In genomic region chr2:33616411-33616843, GRCm38 (mm10) we compare ENCODE assay signal across 8 mouse cellular contexts. TPM values are rescaled to one million over a fixed set of nuclear protein-coding genes. Genes with fewer than 3 reads are reported as not detected.
DNase-seq lines count a peak whose midpoint lies in the region; ATAC-seq and TF ChIP-seq lines count a peak whose summit lies in the region.

No protein-coding gene starts in this region.

- H3K79me2 ChIP-seq in heart, adult 2 months (replicated peaks; ENCODE audit: control insufficient read depth, insufficient read depth, low read length): no peaks in the 10 kb centered on the region

- no peaks in the 10 kb centered on the region for H3K36me3 ChIP-seq in heart, adult 2 months (ENCODE audit: control insufficient read depth, insufficient read depth, low read length)
- no peaks in the 10 kb centered on the region for H3K36me3 ChIP-seq in midbrain, embryonic 11.5 days (ENCODE audit: control insufficient read depth, insufficient read depth, low read length)

- TF ChIP-seq POLR2A in heart, adult 2 months (IDR thresholded peaks at IDR 0.05; ENCODE audit: insufficient read depth, low read depth, low read length): no peak

- peak overlapping the region; percentile 60 for H3K4me2 ChIP-seq in midbrain, embryonic 11.5 days

- intact Hi-C loops in heart, adult 2 months (cut with DNase I): no loop called here
- intact Hi-C loops in heart, postnatal 36 days (cut with DNase I): no loop called here

- ATAC-seq in midbrain, embryonic 11.5 days (ENCODE audit: low FRiP score): peak; percentile 86

- peaks cover 1% of the 10 kb centered on the region for H3K27me3 ChIP-seq in heart, adult 2 months (ENCODE audit: control insufficient read depth, insufficient read depth, low read length)
- peaks cover 75% of the 10 kb centered on the region for H3K27me3 ChIP-seq in midbrain, embryonic 11.5 days (ENCODE audit: control insufficient read depth, insufficient read depth, low read length)

- TF ChIP-seq EP300 in heart, adult 2 months (IDR thresholded peaks at IDR 0.05; ENCODE audit: insufficient read depth, low read depth, low read length): no peak

- no peak for DNase-seq in heart, adult 2 months
- DNase-seq in heart, postnatal 36 days: no peak
- peak; percentile 55 for DNase-seq in cerebellum, adult 9-11 months
- DNase-seq in frontal cortex, postnatal 25 days (ENCODE audit: low spot score in 2 of 2): peak; percentile 37 to 48
- peak; percentile 59 for DNase-seq in layer of hippocampus, adult 9-11 months
- DNase-seq in midbrain, embryonic 11.5 days (ENCODE audit: low spot score, missing footprints): peak; percentile 94
- no peak for DNase-seq in MN1 (ENCODE audit: low spot score)
- no peak for DNase-seq in T-cell, adult 2 months (ENCODE audit: low spot score)

- no peak overlapping the region for H3K27ac ChIP-seq in heart, adult 2 months
- peak overlapping the region; percentile 64; the same call in 1 of the 2 replicates for H3K27ac ChIP-seq in midbrain, embryonic 11.5 days (ENCODE audit: low read depth, low read length)

- no peaks in the 10 kb centered on the region for H3K4me1 ChIP-seq in heart, adult 2 months (ENCODE audit: control insufficient read depth, insufficient read depth, low read length)
- peaks cover 20% of the 10 kb centered on the region for H3K4me1 ChIP-seq in midbrain, embryonic 11.5 days (ENCODE audit: control insufficient read depth, insufficient read depth, low read length)

- no peak for TF ChIP-seq CTCF in heart, adult 2 months (IDR thresholded peaks at IDR 0.05)

- H3K9me3 ChIP-seq in midbrain, embryonic 11.5 days (ENCODE audit: control insufficient read depth, low read length): no peaks in the 10 kb centered on the region

- peak overlapping the region; percentile 36 for H3K4me3 ChIP-seq in heart, adult 2 months
- peak overlapping the region; percentile 29 for H3K4me3 ChIP-seq in midbrain, embryonic 11.5 days (ENCODE audit: low read depth, low read length)

- no peak overlapping the region for H3K9ac ChIP-seq in heart, adult 2 months (ENCODE audit: low read depth, low read length)
- peak overlapping the region; percentile 39 for H3K9ac ChIP-seq in midbrain, embryonic 11.5 days (ENCODE audit: low read length)

- under 1% methylated on average over 30 of the region's 30 CpGs for WGBS in heart, adult 2 months
- under 1% methylated on average over 30 of the region's 30 CpGs for WGBS in midbrain, embryonic 11.5 days

RNA-seq across cellular contexts. Expression of gene Lmx1b, which starts 23.9 kb away (rescaled TPM):
- under 1 TPM in 1 of 2 experiments, not detected in 1; 0.18 TPM for total RNA-seq in heart, adult 2 months (2021)
- 0.06 and 0.08 TPM in 2 replicates for polyA plus RNA-seq in heart, adult 2 months (2012; rRNA removed)
- total RNA-seq in heart, postnatal 36 days (2021): under 1 TPM; 0.05 to 0.08 TPM
- 2.0 and 2.2 TPM in 2 replicates for polyA plus RNA-seq in midbrain, embryonic 11.5 days (2014; fragmentation: Nextera tagmentation; extraction: Ambion mirVana)

Comparison
In these comparisons a context has a peak if more than half of its experiments do, and no peak if none do; other contexts are left out.
1. DNase-seq: peak in cerebellum, adult 9-11 months (single experiment), frontal cortex, postnatal 25 days (2 of 2), layer of hippocampus, adult 9-11 months (single experiment) and midbrain, embryonic 11.5 days (single experiment); none in heart, adult 2 months (0 of 2), heart, postnatal 36 days (0 of 2), MN1 (single experiment) and T-cell, adult 2 months (single experiment).